Mouse (Mus musculus) naive thymus-derived CD4-positive, alpha-beta T cell, adult 5 months (primary cell): Measurements from ENCODE around the gene Tec. TPM values are rescaled to one million over a fixed set of nuclear protein-coding genes. Genes with fewer than 3 reads are reported as not detected.

ENCODE experiments used
- polyA plus RNA-seq: library from polyadenylated mRNA; unstranded; fragments of 100-300 nt; shearing (Covaris generic); gene quantifications from one replicate; pipeline ENCODE4 v1.2.1, GENCODE M21; 2017

Tec gene
- polyA plus RNA-seq: 32.5 TPM

GRCm38 (mm10) chr5:72868091-72868875, at the start of gene Tec:
TSS of gene Tec (minus strand) at chr5:72868483.

GRCm38 (mm10) chr5:72913648-72914557, 45.6 kb upstream of the Tec start, which contains the start of gene Slain2:
TSS of gene Slain2 (plus strand) at chr5:72914304.

GRCm38 (mm10) chr5:72752585-72752984, 115.7 kb downstream of the Tec start, which contains the start of gene Txk:
TSS of gene Txk (minus strand) at chr5:72752777.

Other genes starting within 250 kb of the Tec start
- 2.2 TPM for gene Cnga1, start 224.2 kb downstream of the Tec start, polyA plus RNA-seq
- gene Nipal1, start 220.7 kb downstream of the Tec start, polyA plus RNA-seq: 19.5 TPM
- gene Txk, start 115.7 kb downstream of the Tec start, polyA plus RNA-seq: 259 TPM
- 89.4 TPM for gene Slain2, start 45.8 kb upstream of the Tec start, polyA plus RNA-seq
- gene Gm10135, start 106.2 kb upstream of the Tec start, polyA plus RNA-seq: not detected
- gene Slc10a4, start 138.4 kb upstream of the Tec start, polyA plus RNA-seq: not detected